Mouse (Mus musculus): ENCODE results near the gene Procr.

The Procr gene

DNA sequence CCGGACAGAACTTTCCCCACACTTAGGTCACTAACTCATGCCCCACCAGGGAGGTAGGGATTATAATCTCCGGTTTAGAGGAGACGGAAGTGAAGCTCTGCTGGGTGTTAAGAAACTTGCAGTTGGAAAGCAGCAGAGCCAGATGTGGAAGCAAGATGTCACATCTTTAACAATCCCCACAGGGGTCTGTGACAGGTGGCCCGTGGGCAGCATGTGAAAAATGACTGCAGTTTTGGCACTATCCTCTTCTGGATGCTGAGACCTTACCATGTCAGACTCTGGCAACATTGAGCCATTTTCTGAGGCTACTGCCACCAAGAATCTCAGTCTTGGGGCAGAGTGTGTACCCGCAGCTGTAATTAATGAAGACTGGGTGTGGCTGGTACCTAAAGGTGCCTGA lies 53.1 kb downstream of the Procr start:
- no peak for DNase-seq (ENCODE audit: low spot score)

All from ovary, postnatal 36 days (tissue).